Mouse (Mus musculus) G1E (cell line): ENCODE data around the gene Rnf123. TPM values are rescaled to one million over a fixed set of nuclear protein-coding genes. Genes with fewer than 3 reads are reported as not detected.

Experiments used
- ATAC-seq: 2 replicates; pipeline ENCODE4 v1.8.0; 2016; ENCODE audit warnings: mild to moderate bottlenecking; ENCODE audit not compliant: insufficient number of reproducible peaks, poor library complexity, low FRiP score, severe bottlenecking; ENCODE audit errors: extremely low read depth
- DNase-seq: peaks from one replicate; pipeline ENCODE4 v3.0.0; 2012; ENCODE audit warnings: low spot score
- H3K27me3 ChIP-seq: 2 replicates; pipeline ENCODE4 v1.6.1; 2012; ENCODE audit warnings: mild to moderate bottlenecking, low read length, inconsistent platforms; ENCODE audit not compliant: insufficient read depth
- H3K36me3 ChIP-seq: replicated peaks from 2 replicates; pipeline ENCODE3; 2012; ENCODE audit warnings: mild to moderate bottlenecking, inconsistent platforms
- H3K4me1 ChIP-seq: 2 replicates; pipeline ENCODE4 v1.6.1; 2012; ENCODE audit warnings: low read depth, low read length, inconsistent platforms, mixed read lengths; ENCODE audit not compliant: insufficient read depth
- H3K4me3 ChIP-seq: 2 replicates; pipeline ENCODE4 v1.5.1; 2012; ENCODE audit warnings: low read depth, mild to moderate bottlenecking, inconsistent platforms, low read length, moderate library complexity, mixed read lengths
- H3K9me3 ChIP-seq: replicated peaks from 2 replicates; pipeline ENCODE4 v1.6.1; 2012; ENCODE audit warnings: inconsistent platforms
- CTCF ChIP-seq: IDR thresholded peaks from 2 replicates; pipeline ENCODE4 v1.5.1; 2012; ENCODE audit warnings: low read depth, low read length, inconsistent platforms, mixed read lengths
- GATA1 ChIP-seq: IDR thresholded peaks from 2 replicates; pipeline ENCODE4 v1.6.1; 2012; ENCODE audit warnings: borderline replicate concordance, low read length, inconsistent platforms, mixed read lengths
- GATA2 ChIP-seq: IDR thresholded peaks from 2 replicates; pipeline ENCODE4 v1.6.1; 2012; ENCODE audit warnings: low read depth, low read length, inconsistent platforms, borderline replicate concordance
- POLR2AphosphoS5 ChIP-seq: IDR thresholded peaks from 2 replicates; pipeline ENCODE4 v1.6.1; 2012; ENCODE audit warnings: low read depth, low read length, inconsistent platforms; ENCODE audit not compliant: insufficient replicate concordance
- TAL1 ChIP-seq: conservative IDR thresholded peaks from 2 replicates; pipeline ENCODE4 v1.6.1; 2012; ENCODE audit warnings: low read depth, low read length, inconsistent platforms, mixed read lengths
- polyA plus RNA-seq: library from polyadenylated mRNA; stranded (reverse); fragments of >175 nt; gene quantifications from 2 replicates; pipeline ENCODE4 v1.2.3, GENCODE M21; 2012
- total RNA-seq, 2 experiments: library from RNA; stranded (forward) in 1 of 2; stranded (reverse) in 1 of 2; fragments of 200-1000 nt in 1 of 2; fragments of >200 nt in 1 of 2; fragmentation: Nextera tagmentation in 1 of 2; gene quantifications; 2 replicates each; pipeline ENCODE4 v1.2.3; 2014 to 2017

Gene Rnf123
- total and polyA plus RNA-seq, 3 experiments: 18.6 to 255 (median 74.5) TPM

- Histone ChIP-seq H3K4me3 (no peak overlapping the region), H3K9me3 (no peaks in the 10 kb centered on the region), H3K4me1 (peaks cover 14% of the 10 kb centered on the region), H3K27me3 (peaks cover 6% of the 10 kb centered on the region; the same call in 1 of the 2 replicates), H3K36me3 (peaks cover 68% of the 10 kb centered on the region)
- ATAC-seq (no peak), DNase-seq (no peak)
- TF ChIP-seq TAL1 (no peak), GATA2 (no peak), CTCF (no peak), POLR2AphosphoS5 (no peak), GATA1 (no peak)
Observed at GRCm38 (mm10) chr9:108115290-108116077, 32.3 kb upstream of the Rnf123 start.

DNA sequence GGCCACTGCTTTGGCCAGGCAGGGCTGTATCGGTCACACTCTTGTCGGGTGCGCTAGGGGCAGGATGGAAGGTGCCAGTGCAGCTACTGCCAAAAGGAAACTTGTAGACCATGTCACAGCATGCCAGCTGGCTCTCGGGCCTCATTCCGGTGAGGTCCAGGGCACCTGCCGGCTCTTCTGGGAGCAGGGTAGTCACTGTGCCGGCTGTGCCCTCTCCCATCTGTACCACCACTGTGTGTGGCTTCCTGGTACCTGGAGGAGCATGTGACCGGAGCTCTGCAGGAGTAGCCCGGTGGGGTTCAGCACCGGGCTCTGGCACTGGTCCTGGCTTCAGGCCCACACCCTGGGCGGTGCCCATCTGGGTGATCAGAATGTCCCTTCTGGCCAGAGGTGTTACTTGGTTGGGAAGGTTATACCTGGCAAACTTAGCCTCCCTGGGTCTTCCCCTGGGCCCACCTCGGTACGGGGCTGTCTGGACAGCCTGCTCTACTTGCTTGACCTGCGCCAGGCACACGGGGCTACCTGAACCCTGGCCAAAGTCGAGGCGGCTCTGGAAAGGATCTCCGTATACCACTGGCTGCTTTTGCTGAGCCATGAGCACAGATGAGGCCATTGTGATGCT is 29.7 kb upstream of the Rnf123 start:
- H3K27me3 ChIP-seq: peaks cover 2% of the 10 kb centered on the region; the same call in 1 of the 2 replicates
- TF ChIP-seq TAL1 (no peak), GATA2 (no peak), GATA1 (no peak), POLR2AphosphoS5 (no peak), CTCF (no peak)
- no peak for DNase-seq
- no peak for ATAC-seq
- no peaks in the 10 kb centered on the region for H3K9me3 ChIP-seq
- H3K4me1 ChIP-seq: peaks cover 20% of the 10 kb centered on the region
- H3K36me3 ChIP-seq: peaks cover 94% of the 10 kb centered on the region
- H3K4me3 ChIP-seq: no peak overlapping the region

- peaks cover 31% of the 10 kb centered on the region for H3K4me1 ChIP-seq
- peaks cover 99% of the 10 kb centered on the region for H3K36me3 ChIP-seq
- peaks cover 2% of the 10 kb centered on the region; the same call in 1 of the 2 replicates for H3K27me3 ChIP-seq
- ATAC-seq (no peak), DNase-seq (no peak)
- H3K9me3 ChIP-seq: no peaks in the 10 kb centered on the region
- no peak for TF ChIP-seq GATA2
- no peak for TF ChIP-seq TAL1
- TF ChIP-seq CTCF: no peak
- no peak for TF ChIP-seq POLR2AphosphoS5
- no peak for TF ChIP-seq GATA1
- no peak overlapping the region for H3K4me3 ChIP-seq
Observed at GRCm38 (mm10) chr9:108111593-108112121, 28.5 kb upstream of the Rnf123 start.

GRCm38 (mm10) chr9:108111101-108111592 is 28.0 kb upstream of the Rnf123 start:
- Histone ChIP-seq H3K27me3 (peaks cover 2% of the 10 kb centered on the region; the same call in 1 of the 2 replicates), H3K36me3 (peaks cover 99% of the 10 kb centered on the region), H3K9me3 (no peaks in the 10 kb centered on the region), H3K4me3 (no peak overlapping the region), H3K4me1 (peaks cover 36% of the 10 kb centered on the region)
- no peak for ATAC-seq
- DNase-seq: no peak
- TF ChIP-seq GATA1 (no peak), POLR2AphosphoS5 (no peak), TAL1 (no peak), CTCF (no peak), GATA2 (no peak)

- no peak for ATAC-seq
- no peak for DNase-seq
- peaks cover 2% of the 10 kb centered on the region; the same call in 1 of the 2 replicates for H3K27me3 ChIP-seq
- no peak for TF ChIP-seq GATA1
- no peak for TF ChIP-seq GATA2
- TF ChIP-seq TAL1: no peak
- TF ChIP-seq POLR2AphosphoS5: no peak
- no peak for TF ChIP-seq CTCF
- no peaks in the 10 kb centered on the region for H3K9me3 ChIP-seq
- H3K4me3 ChIP-seq: no peak overlapping the region
- H3K4me1 ChIP-seq: peaks cover 46% of the 10 kb centered on the region
- H3K36me3 ChIP-seq: peaks cover 93% of the 10 kb centered on the region
Observed at GRCm38 (mm10) chr9:108110160-108110559, 27.0 kb upstream of the Rnf123 start.

DNA sequence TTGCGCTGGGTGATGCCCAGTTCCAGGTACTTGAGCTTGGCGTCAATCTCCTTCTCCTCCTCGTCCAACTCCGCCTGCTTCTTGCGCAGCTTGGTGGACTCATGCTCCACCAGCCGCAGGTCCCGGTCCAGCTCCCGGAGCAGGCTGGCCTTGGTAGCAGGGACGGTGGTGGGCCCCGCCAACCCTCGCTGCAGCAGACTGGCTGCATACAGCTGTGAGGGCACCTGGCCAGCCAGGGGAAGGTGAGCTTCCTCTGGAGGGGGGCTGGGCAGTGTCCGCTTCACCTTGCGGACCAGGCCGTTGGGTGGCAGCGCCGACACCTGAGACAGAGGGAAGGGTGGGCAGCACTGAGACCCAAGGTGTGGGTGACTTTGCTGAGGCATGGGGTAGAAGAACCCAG is 24.7 kb upstream of the Rnf123 start:
- Histone ChIP-seq H3K27me3 (peaks cover 2% of the 10 kb centered on the region; the same call in 1 of the 2 replicates), H3K36me3 (peaks cover 82% of the 10 kb centered on the region), H3K9me3 (no peaks in the 10 kb centered on the region), H3K4me3 (peak overlapping the region; percentile 35), H3K4me1 (peaks cover 68% of the 10 kb centered on the region)
- ATAC-seq (no peak), DNase-seq (no peak)
- TF ChIP-seq GATA2 (no peak), CTCF (no peak), POLR2AphosphoS5 (no peak), GATA1 (no peak), TAL1 (no peak)
